ENCODE assay signal across 9 mouse cellular contexts in the genomic region with DNA sequence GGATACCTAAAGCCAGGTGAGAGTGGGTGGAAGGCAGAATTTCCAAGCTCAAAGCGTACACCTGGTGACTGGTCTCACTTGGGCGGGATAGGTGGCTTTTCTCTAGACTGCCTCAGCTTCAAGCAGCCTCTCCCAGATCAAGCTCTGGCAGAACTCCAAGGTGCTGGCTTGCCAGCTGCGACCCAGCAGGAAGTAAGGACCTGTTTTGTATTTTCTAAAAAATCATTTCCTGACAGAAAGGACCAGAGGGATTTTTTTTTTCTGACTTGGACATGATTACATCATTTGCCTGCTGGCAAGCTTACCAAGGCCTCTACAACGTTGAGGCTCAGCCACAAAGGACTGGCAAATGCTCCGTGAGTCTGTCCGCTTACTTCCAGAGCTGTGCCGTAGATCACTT. TPM values are rescaled to one million over a fixed set of nuclear protein-coding genes. Genes with fewer than 3 reads are reported as not detected.
A peak's percentile ranks its signal among the peaks of the same experiment; 100 is the strongest.
DNase-seq lines count a peak whose midpoint lies in the region; ATAC-seq and TF ChIP-seq lines count a peak whose summit lies in the region.
"Had no signal": no experiment of that assay in that cellular context is flagged by ENCODE, and none has a peak within 500 bp of the region (broad histone marks: within the 10 kb centered on the region; RNA-seq: fewer than 3 reads in every experiment).

No protein-coding gene starts in this region.

- peaks cover 10% of the 10 kb centered on the region; the same call in 1 of the 2 replicates for H3K4me1 ChIP-seq in stomach, embryonic 16.5 days (ENCODE audit: control insufficient read depth, insufficient read depth, low read length)

- 42% methylated on average over 7 of the region's 7 CpGs for WGBS in stomach, embryonic 16.5 days

- TF ChIP-seq CTCF in left cerebral cortex, adult 2 months (IDR thresholded peaks at IDR 0.05): no peak

- no peak overlapping the region for H3K4me3 ChIP-seq in stomach, embryonic 16.5 days (replicated peaks; ENCODE audit: low read length)
- no peak overlapping the region for H3K4me3 ChIP-seq in left cerebral cortex, adult 2 months

- H3K27me3 ChIP-seq in stomach, embryonic 16.5 days (ENCODE audit: control insufficient read depth, insufficient read depth, low read length): peaks cover 4% of the 10 kb centered on the region; the same call in 1 of the 2 replicates

- H3K27ac ChIP-seq in stomach, embryonic 16.5 days (ENCODE audit: low read length): no peak overlapping the region
- H3K27ac ChIP-seq in left cerebral cortex, adult 2 months: no peak overlapping the region

- H3K36me3 ChIP-seq in stomach, embryonic 16.5 days (ENCODE audit: control insufficient read depth, insufficient read depth, low read length): no peaks in the 10 kb centered on the region

- no peak overlapping the region for H3K9ac ChIP-seq in stomach, embryonic 16.5 days (ENCODE audit: low read length)

- H3K9me3 ChIP-seq in stomach, embryonic 16.5 days (replicated peaks; ENCODE audit: control insufficient read depth, low read length): no peaks in the 10 kb centered on the region

- peak; percentile 4 for DNase-seq in right cerebral cortex, adult 18-20 months
- no peak for DNase-seq in right cerebral cortex, adult 2 months (ENCODE audit: low spot score in 2 of 2)
- DNase-seq in cerebellum, adult 11-12 months: peak; percentile 84
- DNase-seq in kidney, adult 8-10 months: peak; percentile 35 to 52
- DNase-seq in left cerebral cortex, adult 2 months (ENCODE audit: extremely low spot score in 1 of 2, low spot score in 2 of 2): no peak

- H3K4me2 ChIP-seq in stomach, embryonic 16.5 days (ENCODE audit: low read depth, low read length): no peak overlapping the region

- intact Hi-C loops in left cerebral cortex, adult 2 months (cut with DNase I): loop anchor here (10.0 kb wide), 3 partner anchors 295 to 695 kb away; no protein-coding TSS in a partner anchor

- 0 out of 2 replicates have a peak, but pooled peaks have one; percentile 64 for ATAC-seq in stomach, embryonic 16.5 days (ENCODE audit: insufficient read depth, low FRiP score)
- ATAC-seq in monocyte, adult 5-6 weeks (replicated peaks; ENCODE audit: insufficient number of reproducible peaks, low FRiP score, low TSS enrichment, poor library complexity, severe bottlenecking): no peak
- no peak for ATAC-seq in megakaryocyte progenitor cell, adult 5-6 weeks (replicated peaks; ENCODE audit: poor library complexity)

RNA-seq across cellular contexts. Expression of gene Cxcl2, which starts 3.5 kb away (rescaled TPM):
- not detected in 2 replicates for polyA plus RNA-seq in stomach, embryonic 16.5 days (2015; fragmentation: Nextera tagmentation; extraction: Ambion mirVana)
- not detected for total RNA-seq in left cerebral cortex, adult 2 months (2021)
- total RNA-seq in monocyte, adult 5-6 weeks (2017): 33.2 to 79.5 TPM (median 56.2 TPM) in 3 replicates
- total RNA-seq in megakaryocyte progenitor cell, adult 5-6 weeks (2015): 7.3 and 32.4 TPM in 2 replicates
- total RNA-seq in megakaryocyte progenitor cell, adult 5-6 weeks (2017): 9.4 and 27.4 TPM in 2 replicates
- polyA plus RNA-seq: neural tube, embryonic 14.5 days had no signal

RNA-seq across cellular contexts. Expression of gene Cxcl1, which starts 9.1 kb away (rescaled TPM):
- 0.94 and 1.1 TPM in 2 replicates for polyA plus RNA-seq in stomach, embryonic 16.5 days (2015; fragmentation: Nextera tagmentation; extraction: Ambion mirVana)
- under 1 TPM in 1 of 2 experiments, not detected in 1; 0.37 TPM for total RNA-seq in left cerebral cortex, adult 2 months (2021)
- 1.4 TPM in 1 of 3 replicates, not detected in the others for total RNA-seq in monocyte, adult 5-6 weeks (2017)
- total RNA-seq in megakaryocyte progenitor cell, adult 5-6 weeks (2015): not detected in 2 replicates
- not detected in 2 replicates for total RNA-seq in megakaryocyte progenitor cell, adult 5-6 weeks (2017)
- polyA plus RNA-seq: neural tube, embryonic 14.5 days had no signal

RNA-seq across cellular contexts. Expression of gene Mthfd2l, which starts 30.8 kb away (rescaled TPM):
- polyA plus RNA-seq in stomach, embryonic 16.5 days (2015; fragmentation: Nextera tagmentation; extraction: Ambion mirVana): 26.9 and 32.9 TPM in 2 replicates
- total RNA-seq in left cerebral cortex, adult 2 months (2021): 10 to 100 TPM; 17.0 to 17.1 TPM
- total RNA-seq in monocyte, adult 5-6 weeks (2017): 7.7 to 11.1 TPM (median 9.7 TPM) in 3 replicates
- total RNA-seq in megakaryocyte progenitor cell, adult 5-6 weeks (2015): 12.6 and 14.6 TPM in 2 replicates
- 5.8 and 10.6 TPM in 2 replicates for total RNA-seq in megakaryocyte progenitor cell, adult 5-6 weeks (2017)

Comparison
In these comparisons a context has a peak if more than half of its experiments do, and no peak if none do; other contexts are left out.
1. DNase-seq: peak in right cerebral cortex, adult 18-20 months (single experiment), cerebellum, adult 11-12 months (single experiment) and kidney, adult 8-10 months (2 of 2); none in right cerebral cortex, adult 2 months (0 of 2) and left cerebral cortex, adult 2 months (0 of 2).
2. RNA of gene Cxcl2, which starts 3.5 kb away (total RNA-seq): 33.2 to 79.5 TPM in monocyte, adult 5-6 weeks and 7.3 to 32.4 TPM in megakaryocyte progenitor cell, adult 5-6 weeks; not detected in left cerebral cortex, adult 2 months; every median in the first group is over 4 times any median in the second.